Mouse (Mus musculus): Measurements from ENCODE around the gene Clpb. TPM values are rescaled to one million over a fixed set of nuclear protein-coding genes. Genes with fewer than 3 reads are reported as not detected.

Gene Clpb
- polyA plus RNA-seq, 1 experiment from 2014 or later: 33.0 TPM

DNA sequence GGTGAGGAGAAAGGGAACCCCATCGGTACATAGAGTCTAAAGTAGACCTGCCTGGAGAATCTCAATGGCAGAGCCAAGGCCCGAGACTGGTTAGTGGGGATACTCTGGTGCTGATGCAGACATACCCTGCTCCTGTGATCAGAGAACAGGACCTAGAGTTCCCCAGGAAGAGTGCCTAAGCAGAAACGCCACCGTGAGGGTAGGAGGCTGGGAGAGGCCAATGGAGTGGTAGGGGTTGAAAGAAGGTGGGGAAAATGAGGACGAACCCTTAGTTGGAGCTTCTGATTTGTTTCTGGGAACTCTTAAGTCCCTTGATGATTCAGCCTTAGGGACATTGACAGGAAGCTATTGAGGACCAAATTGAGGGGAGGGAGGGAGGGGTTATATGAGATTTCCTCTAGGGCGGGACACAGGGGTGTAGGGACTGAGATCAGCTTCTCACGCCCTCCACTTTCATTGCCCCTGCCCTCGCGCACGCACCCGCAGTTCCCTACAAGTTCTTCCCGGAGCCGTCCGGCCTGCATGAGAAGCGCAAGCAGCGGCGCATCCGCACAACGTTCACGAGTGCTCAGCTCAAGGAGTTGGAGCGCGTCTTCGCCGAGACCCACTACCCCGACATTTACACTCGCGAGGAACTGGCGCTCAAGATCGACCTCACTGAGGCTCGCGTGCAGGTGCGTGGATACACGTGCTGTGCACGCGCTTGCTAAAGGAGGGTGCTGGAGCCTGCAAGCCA, 157.0 kb downstream of the Clpb start:
- WGBS: 3% methylated on average over 35 of the region's 35 CpGs
- Histone ChIP-seq H3K27me3 (ENCODE audit: control insufficient read depth, insufficient read depth, low read length) (peaks cover 81% of the 10 kb centered on the region), H3K4me3 (replicated peaks; ENCODE audit: low read length) (peak overlapping the region; percentile 32), H3K9me3 (ENCODE audit: control insufficient read depth, low read length) (no peaks in the 10 kb centered on the region), H3K9ac (0 out of 2 replicates have a peak overlapping the region, but pooled peaks have one; percentile 39), H3K36me3 (replicated peaks; ENCODE audit: control insufficient read depth, insufficient read depth) (no peaks in the 10 kb centered on the region), H3K27ac (no peak overlapping the region), H3K4me1 (replicated peaks; ENCODE audit: control insufficient read depth, insufficient read depth, low read length) (peaks cover 9% of the 10 kb centered on the region; the same call in 1 of the 2 replicates), H3K4me2 (replicated peaks) (peak overlapping the region; percentile 72)
- ATAC-seq (ENCODE audit: low FRiP score) (no peak), DNase-seq (ENCODE audit: low spot score) (no peak)

DNA sequence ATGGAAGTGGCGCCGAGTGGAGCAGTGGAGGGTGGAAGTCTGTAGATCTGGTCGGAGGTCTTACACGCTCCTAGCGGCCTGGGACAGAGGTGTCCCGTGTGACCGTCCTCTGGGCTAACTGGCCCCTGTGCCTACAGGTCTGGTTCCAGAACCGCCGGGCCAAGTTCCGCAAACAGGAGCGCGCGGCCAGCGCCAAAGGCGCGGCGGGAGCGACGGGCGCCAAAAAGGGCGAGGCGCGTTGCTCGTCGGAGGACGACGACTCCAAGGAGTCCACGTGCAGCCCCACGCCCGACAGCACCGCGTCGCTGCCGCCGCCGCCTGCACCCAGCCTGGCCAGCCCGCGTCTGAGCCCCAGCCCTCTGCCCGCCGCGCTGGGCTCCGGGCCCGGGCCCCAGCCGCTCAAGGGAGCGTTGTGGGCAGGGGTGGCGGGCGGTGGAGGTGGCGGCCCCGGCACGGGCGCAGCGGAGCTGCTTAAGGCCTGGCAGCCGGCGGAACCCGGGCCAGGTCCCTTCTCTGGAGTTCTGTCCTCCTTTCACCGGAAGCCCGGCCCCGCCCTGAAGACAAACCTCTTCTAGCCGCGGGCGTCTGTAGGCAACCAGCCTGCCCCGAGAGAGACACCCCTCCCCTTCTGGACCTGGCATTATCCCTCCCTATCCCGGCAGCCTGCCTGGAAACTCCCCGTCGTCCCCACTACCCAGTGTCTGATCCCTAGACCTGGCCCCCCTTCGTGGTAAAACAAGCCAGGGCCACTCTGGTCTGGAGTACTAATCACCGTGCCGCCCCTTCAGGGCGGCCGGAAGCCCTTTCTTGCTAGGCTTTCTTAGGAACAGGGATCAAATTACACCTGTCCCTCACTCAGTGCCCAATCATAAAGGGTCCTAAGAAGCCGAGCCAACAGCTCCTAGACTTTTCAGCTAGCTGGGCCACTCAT, 158.4 kb downstream of the Clpb start:
- peak overlapping the region; percentile 72 for H3K4me2 ChIP-seq (replicated peaks)
- H3K27ac ChIP-seq: no peak overlapping the region
- peak overlapping the region; percentile 39 for H3K9ac ChIP-seq
- H3K9me3 ChIP-seq (ENCODE audit: control insufficient read depth, low read length): no peaks in the 10 kb centered on the region
- peaks cover 70% of the 10 kb centered on the region for H3K27me3 ChIP-seq (ENCODE audit: control insufficient read depth, insufficient read depth, low read length)
- no peak for DNase-seq (ENCODE audit: low spot score)
- H3K4me1 ChIP-seq (replicated peaks; ENCODE audit: control insufficient read depth, insufficient read depth, low read length): peaks cover 9% of the 10 kb centered on the region; the same call in 1 of the 2 replicates
- ATAC-seq (ENCODE audit: low FRiP score): peak; percentile 57
- 1% methylated on average over 70 of the region's 71 CpGs for WGBS
- H3K36me3 ChIP-seq (replicated peaks; ENCODE audit: control insufficient read depth, insufficient read depth): peaks cover 3% of the 10 kb centered on the region; the same call in 1 of the 2 replicates
- H3K4me3 ChIP-seq (replicated peaks; ENCODE audit: low read length): peak overlapping the region; percentile 32

GRCm38 (mm10) chr7:101822836-101823757, 159.7 kb downstream of the Clpb start:
- Histone ChIP-seq H3K36me3 (replicated peaks; ENCODE audit: control insufficient read depth, insufficient read depth) (peaks cover 7% of the 10 kb centered on the region), H3K27me3 (ENCODE audit: control insufficient read depth, insufficient read depth, low read length) (peaks cover 58% of the 10 kb centered on the region), H3K27ac (no peak overlapping the region), H3K9ac (no peak overlapping the region), H3K9me3 (ENCODE audit: control insufficient read depth, low read length) (no peaks in the 10 kb centered on the region), H3K4me2 (replicated peaks) (no peak overlapping the region), H3K4me3 (replicated peaks; ENCODE audit: low read length) (no peak overlapping the region), H3K4me1 (replicated peaks; ENCODE audit: control insufficient read depth, insufficient read depth, low read length) (peaks cover 5% of the 10 kb centered on the region; the same call in 1 of the 2 replicates)
- WGBS: 29% methylated on average over 31 of the region's 32 CpGs
- ATAC-seq (ENCODE audit: low FRiP score) (no peak), DNase-seq (ENCODE audit: low spot score) (no peak)

DNA sequence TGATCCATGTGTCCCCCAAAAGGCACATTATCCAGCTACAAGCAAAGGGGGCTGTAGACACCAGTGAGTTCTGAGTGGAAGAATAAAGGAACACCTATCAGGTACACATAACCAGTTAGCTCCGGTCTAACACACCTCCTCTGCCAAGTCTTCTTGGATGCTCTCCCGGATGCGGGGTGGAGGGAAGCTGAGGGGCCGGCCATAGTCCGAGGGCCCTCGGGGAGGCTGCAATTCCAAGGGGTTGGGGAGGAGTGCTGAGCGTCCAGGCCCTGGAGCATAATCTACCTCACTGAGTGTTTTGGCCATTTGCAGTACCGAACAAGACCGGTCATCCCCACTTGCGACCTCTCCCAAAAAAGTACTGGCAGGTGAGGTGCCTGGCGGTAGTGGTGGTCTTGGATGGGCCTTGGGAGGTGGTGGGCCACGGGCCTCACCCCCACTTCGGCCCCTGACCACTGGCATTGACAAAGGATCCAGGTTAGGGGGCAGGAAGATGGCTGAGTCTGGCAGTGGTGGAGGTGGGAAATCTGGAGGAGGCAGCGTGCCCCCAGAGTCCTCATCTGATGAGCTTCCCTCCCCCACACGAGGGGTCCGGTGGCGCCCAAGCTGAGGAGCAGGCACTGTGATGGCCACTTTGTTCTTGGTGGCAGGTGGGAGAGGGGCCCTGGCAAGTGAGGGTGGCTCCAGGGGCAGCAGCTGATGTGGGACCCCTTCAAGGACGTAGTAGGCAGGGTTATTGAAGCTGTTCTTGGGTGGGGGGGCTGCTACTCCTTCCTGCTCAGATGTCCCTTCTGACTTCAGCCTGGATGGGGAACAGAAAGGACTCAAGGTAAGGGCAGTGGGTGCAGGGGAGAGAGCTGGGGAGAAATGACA, 160.6 kb downstream of the Clpb start:
- no peaks in the 10 kb centered on the region for H3K9me3 ChIP-seq (ENCODE audit: control insufficient read depth, low read length)
- peaks cover 4% of the 10 kb centered on the region; the same call in 1 of the 2 replicates for H3K4me1 ChIP-seq (replicated peaks; ENCODE audit: control insufficient read depth, insufficient read depth, low read length)
- H3K4me3 ChIP-seq (replicated peaks; ENCODE audit: low read length): no peak overlapping the region
- ATAC-seq (ENCODE audit: low FRiP score) (no peak), DNase-seq (ENCODE audit: low spot score) (no peak)
- H3K27ac ChIP-seq: no peak overlapping the region
- H3K4me2 ChIP-seq (replicated peaks): no peak overlapping the region
- peaks cover 49% of the 10 kb centered on the region for H3K27me3 ChIP-seq (ENCODE audit: control insufficient read depth, insufficient read depth, low read length)
- 81% methylated on average over 18 of the region's 18 CpGs for WGBS
- no peak overlapping the region for H3K9ac ChIP-seq
- peaks cover 16% of the 10 kb centered on the region for H3K36me3 ChIP-seq (replicated peaks; ENCODE audit: control insufficient read depth, insufficient read depth)

DNA sequence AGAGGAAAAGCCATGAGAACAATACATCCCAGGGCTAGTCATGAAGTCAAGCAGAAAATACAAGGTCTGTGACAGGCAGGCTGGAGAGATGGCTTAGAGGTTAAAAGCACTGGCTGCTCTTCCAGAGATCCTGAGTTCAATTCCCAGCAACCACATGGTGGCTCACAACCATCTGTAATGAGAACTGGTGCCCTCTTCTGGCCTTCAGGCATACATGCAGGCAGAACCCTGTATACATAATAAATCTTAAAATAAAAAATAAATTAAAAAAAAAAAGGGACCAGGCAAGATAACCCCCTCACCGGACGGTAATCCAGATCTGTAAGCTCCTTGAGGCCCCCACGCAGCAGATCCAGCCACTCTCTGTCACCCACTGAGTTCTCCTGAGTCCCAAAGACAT, 166.9 kb downstream of the Clpb start:
- ATAC-seq (ENCODE audit: low FRiP score) (no peak), DNase-seq (ENCODE audit: low spot score) (no peak)
- Histone ChIP-seq H3K27ac (no peak overlapping the region), H3K9me3 (ENCODE audit: control insufficient read depth, low read length) (no peaks in the 10 kb centered on the region), H3K4me1 (replicated peaks; ENCODE audit: control insufficient read depth, insufficient read depth, low read length) (peaks cover 11% of the 10 kb centered on the region), H3K9ac (no peak overlapping the region), H3K27me3 (ENCODE audit: control insufficient read depth, insufficient read depth, low read length) (no peaks in the 10 kb centered on the region), H3K4me3 (replicated peaks; ENCODE audit: low read length) (no peak overlapping the region), H3K36me3 (replicated peaks; ENCODE audit: control insufficient read depth, insufficient read depth) (peaks cover 36% of the 10 kb centered on the region), H3K4me2 (replicated peaks) (no peak overlapping the region)
- WGBS: 99% methylated on average over 3 of the region's 3 CpGs

DNA sequence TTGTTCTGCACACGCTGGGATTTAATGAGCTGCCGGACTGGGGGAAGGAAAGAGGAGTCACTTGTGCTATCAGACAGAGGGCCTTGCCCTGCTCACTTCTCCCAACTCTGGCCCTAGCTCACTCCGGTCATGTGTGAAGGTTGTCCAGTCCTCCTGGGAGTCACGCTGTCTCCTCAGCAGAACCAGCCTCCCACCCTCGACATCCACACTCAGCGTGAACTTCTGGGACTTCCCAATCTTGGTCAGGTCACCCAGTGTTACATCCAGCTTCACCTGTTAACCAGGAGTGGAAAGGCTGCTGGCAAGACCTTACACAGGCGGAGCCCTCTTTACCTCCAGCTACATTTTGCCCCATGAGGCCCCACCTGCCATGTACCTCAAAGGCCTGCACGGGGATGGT, 168.0 kb downstream of the Clpb start:
- DNase-seq (ENCODE audit: low spot score) (no peak), ATAC-seq (ENCODE audit: low FRiP score) (no peak)
- Histone ChIP-seq H3K9me3 (ENCODE audit: control insufficient read depth, low read length) (no peaks in the 10 kb centered on the region), H3K36me3 (replicated peaks; ENCODE audit: control insufficient read depth, insufficient read depth) (peaks cover 33% of the 10 kb centered on the region), H3K9ac (no peak overlapping the region), H3K27me3 (ENCODE audit: control insufficient read depth, insufficient read depth, low read length) (peaks cover under 1% of the 10 kb centered on the region; the same call in 1 of the 2 replicates), H3K4me2 (replicated peaks) (no peak overlapping the region), H3K27ac (no peak overlapping the region), H3K4me3 (replicated peaks; ENCODE audit: low read length) (no peak overlapping the region), H3K4me1 (replicated peaks; ENCODE audit: control insufficient read depth, insufficient read depth, low read length) (peaks cover 12% of the 10 kb centered on the region)
- 94% methylated on average over 8 of the region's 8 CpGs for WGBS

DNA sequence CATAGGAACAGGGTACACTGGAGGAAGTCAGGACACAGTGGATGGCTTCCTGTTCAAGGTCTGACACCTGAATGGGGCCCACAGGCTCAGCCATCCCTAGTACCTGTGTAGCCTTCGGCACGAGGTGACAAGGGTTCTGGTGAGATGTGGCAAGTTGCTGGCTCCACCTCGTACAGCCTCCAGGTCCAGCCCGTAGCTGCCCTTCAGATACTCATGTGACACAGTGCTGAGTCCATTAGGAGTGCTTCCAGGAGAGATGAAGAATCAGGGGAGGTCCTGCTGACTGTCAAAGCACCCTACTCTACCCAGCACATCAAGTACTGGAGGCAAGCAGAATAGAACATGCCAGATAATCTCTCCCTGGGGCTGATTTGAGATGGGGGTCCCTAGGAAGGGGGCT, 168.9 kb downstream of the Clpb start:
- Histone ChIP-seq H3K4me3 (replicated peaks; ENCODE audit: low read length) (no peak overlapping the region), H3K27ac (no peak overlapping the region), H3K4me1 (replicated peaks; ENCODE audit: control insufficient read depth, insufficient read depth, low read length) (peaks cover 20% of the 10 kb centered on the region), H3K9ac (no peak overlapping the region), H3K36me3 (replicated peaks; ENCODE audit: control insufficient read depth, insufficient read depth) (peaks cover 33% of the 10 kb centered on the region), H3K27me3 (ENCODE audit: control insufficient read depth, insufficient read depth, low read length) (peaks cover 10% of the 10 kb centered on the region; the same call in 1 of the 2 replicates), H3K9me3 (ENCODE audit: control insufficient read depth, low read length) (no peaks in the 10 kb centered on the region), H3K4me2 (replicated peaks) (no peak overlapping the region)
- DNase-seq (ENCODE audit: low spot score): no peak
- ATAC-seq (ENCODE audit: low FRiP score): no peak
- WGBS: 98% methylated on average over 4 of the region's 4 CpGs

- no peak for DNase-seq (ENCODE audit: low spot score)
- no peak overlapping the region for H3K4me2 ChIP-seq (replicated peaks)
- WGBS: 76% methylated on average over 5 of the region's 5 CpGs
- no peak overlapping the region for H3K27ac ChIP-seq
- H3K4me1 ChIP-seq (replicated peaks; ENCODE audit: control insufficient read depth, insufficient read depth, low read length): peaks cover 26% of the 10 kb centered on the region
- no peak for ATAC-seq (ENCODE audit: low FRiP score)
- peaks cover 15% of the 10 kb centered on the region; the same call in 1 of the 2 replicates for H3K27me3 ChIP-seq (ENCODE audit: control insufficient read depth, insufficient read depth, low read length)
- H3K4me3 ChIP-seq (replicated peaks; ENCODE audit: low read length): no peak overlapping the region
- peaks cover 27% of the 10 kb centered on the region for H3K36me3 ChIP-seq (replicated peaks; ENCODE audit: control insufficient read depth, insufficient read depth)
- H3K9ac ChIP-seq: no peak overlapping the region
- H3K9me3 ChIP-seq (ENCODE audit: control insufficient read depth, low read length): no peaks in the 10 kb centered on the region
Observed at GRCm38 (mm10) chr7:101833352-101833751, 169.9 kb downstream of the Clpb start.
